Mouse (Mus musculus): Measurements from ENCODE around the gene Hist1h2bk. TPM values are rescaled to one million over a fixed set of nuclear protein-coding genes. Genes with fewer than 3 reads are reported as not detected.
A peak's percentile ranks its signal among the peaks of the same experiment; 100 is the strongest.

Hist1h2bk gene
- polyA plus RNA-seq, 1 experiment, result 322 TPM

DNA sequence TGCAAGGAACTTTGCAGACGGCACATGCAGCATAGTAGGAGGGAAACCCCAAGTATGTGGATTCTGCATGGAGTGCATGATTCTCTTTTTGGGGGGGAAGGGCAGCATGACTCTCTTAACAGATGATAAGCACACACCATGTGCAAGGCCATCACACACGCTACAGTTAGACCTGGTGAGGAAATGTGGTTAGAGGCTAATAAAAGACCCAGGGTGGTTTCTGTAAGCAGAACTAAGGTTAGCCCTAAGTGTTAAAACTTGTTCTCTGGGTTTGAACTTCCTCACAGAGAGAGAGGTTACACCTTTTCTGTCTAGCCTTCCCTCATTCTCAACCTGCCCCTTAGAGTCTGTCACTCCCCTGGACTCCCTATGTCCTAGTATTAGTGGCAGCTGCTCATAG, 34.3 kb upstream of the Hist1h2bk start:
- Histone ChIP-seq H3K4me3 (ENCODE audit: control insufficient read depth, insufficient read depth, low read length) (no peak overlapping the region), H3K36me3 (ENCODE audit: control insufficient read depth, insufficient read depth, low read length) (no peaks in the 10 kb centered on the region), H3K27me3 (ENCODE audit: control insufficient read depth, insufficient read depth, low read length) (peaks cover 9% of the 10 kb centered on the region), H3K27ac (ENCODE audit: control insufficient read depth, insufficient read depth, low read length) (no peak overlapping the region), H3K4me1 (replicated peaks; ENCODE audit: control insufficient read depth, insufficient read depth, low read length) (peaks cover 14% of the 10 kb centered on the region)
- TF ChIP-seq CTCF (IDR thresholded peaks at IDR 0.05; ENCODE audit: borderline replicate concordance, control insufficient read depth, extremely low read depth, insufficient read depth, low read length, poor library complexity) (no peak), POLR2A (IDR thresholded peaks at IDR 0.05; ENCODE audit: control insufficient read depth, extremely low read depth, insufficient read depth, low read length, poor library complexity) (no peak)
- no peak for DNase-seq
- WGBS, result 26% methylated on average over 2 of the region's 2 CpGs

DNA sequence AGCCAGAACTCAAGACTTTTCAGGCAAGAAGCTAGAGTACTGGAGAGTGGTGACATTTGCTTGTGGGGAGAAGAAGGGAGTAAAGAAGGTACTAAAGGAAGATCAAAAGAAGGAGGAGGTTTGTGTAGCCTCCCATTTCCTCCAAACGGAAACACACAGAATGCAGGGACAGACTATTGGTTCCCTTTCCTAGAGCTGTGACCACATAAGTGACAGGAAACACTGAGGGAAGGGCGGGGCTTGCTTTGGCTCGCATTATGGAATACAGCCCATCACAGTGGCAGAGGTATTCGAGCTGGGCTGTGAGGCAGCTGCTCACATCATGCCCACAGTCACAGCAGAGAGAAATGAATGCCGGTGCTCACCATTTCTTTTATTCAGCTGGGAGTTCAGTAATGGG, 33.8 kb upstream of the Hist1h2bk start:
- Histone ChIP-seq H3K27ac (ENCODE audit: control insufficient read depth, insufficient read depth, low read length) (no peak overlapping the region), H3K27me3 (ENCODE audit: control insufficient read depth, insufficient read depth, low read length) (peaks cover 9% of the 10 kb centered on the region), H3K36me3 (ENCODE audit: control insufficient read depth, insufficient read depth, low read length) (no peaks in the 10 kb centered on the region), H3K4me3 (ENCODE audit: control insufficient read depth, insufficient read depth, low read length) (no peak overlapping the region), H3K4me1 (replicated peaks; ENCODE audit: control insufficient read depth, insufficient read depth, low read length) (peaks cover 19% of the 10 kb centered on the region)
- WGBS, result 0% methylated on average over 5 of the region's 5 CpGs
- DNase-seq, result no peak
- TF ChIP-seq CTCF (IDR thresholded peaks at IDR 0.05; ENCODE audit: borderline replicate concordance, control insufficient read depth, extremely low read depth, insufficient read depth, low read length, poor library complexity) (no peak), POLR2A (IDR thresholded peaks at IDR 0.05; ENCODE audit: control insufficient read depth, extremely low read depth, insufficient read depth, low read length, poor library complexity) (no peak)

DNA sequence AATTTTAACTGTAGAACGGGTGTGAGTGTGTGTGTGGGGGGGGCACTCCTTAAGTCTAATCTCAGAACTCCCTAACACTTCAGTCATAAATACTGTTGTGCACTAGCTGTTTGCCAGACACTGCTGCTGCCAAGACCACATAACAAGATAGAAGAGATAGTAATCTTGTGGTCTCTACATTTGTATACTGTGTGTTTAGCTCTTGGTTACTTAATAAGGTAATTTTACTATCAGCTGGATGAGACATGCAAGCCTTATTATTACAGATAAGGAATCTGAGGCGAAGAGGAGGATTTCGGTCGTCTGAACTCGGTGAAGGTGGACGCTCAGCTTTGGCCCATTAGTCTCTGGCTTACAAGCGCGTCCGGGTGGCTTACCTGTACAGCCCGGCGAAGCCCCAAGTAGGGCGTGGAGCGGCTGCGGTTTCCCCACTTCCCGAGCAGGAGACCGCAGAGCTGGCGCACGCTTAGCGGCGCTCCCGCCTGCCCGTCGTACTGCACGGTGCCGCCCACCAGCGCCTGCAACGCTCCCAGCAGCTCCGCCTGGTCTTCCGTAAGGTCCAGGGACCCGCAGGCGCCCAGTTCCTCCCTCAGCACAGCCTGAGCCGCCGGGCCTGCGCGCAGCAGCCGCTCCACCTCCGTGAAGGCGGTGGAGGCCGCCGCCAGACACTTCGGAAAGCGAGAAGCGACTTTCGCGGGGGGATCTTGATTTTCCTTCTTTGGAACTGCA, 29.9 kb upstream of the Hist1h2bk start:
- peak; percentile 71 for DNase-seq
- H3K27me3 ChIP-seq (ENCODE audit: control insufficient read depth, insufficient read depth, low read length), result peaks cover 4% of the 10 kb centered on the region; the same call in 1 of the 2 replicates
- H3K27ac ChIP-seq (ENCODE audit: control insufficient read depth, insufficient read depth, low read length), result no peak overlapping the region
- TF ChIP-seq CTCF (IDR thresholded peaks at IDR 0.05; ENCODE audit: borderline replicate concordance, control insufficient read depth, extremely low read depth, insufficient read depth, low read length, poor library complexity), result 0 out of 2 replicates have a peak, but pooled peaks have one; percentile 21
- TF ChIP-seq POLR2A (IDR thresholded peaks at IDR 0.05; ENCODE audit: control insufficient read depth, extremely low read depth, insufficient read depth, low read length, poor library complexity), result no peak
- peak overlapping the region; percentile 69 for H3K4me3 ChIP-seq (ENCODE audit: control insufficient read depth, insufficient read depth, low read length)
- H3K36me3 ChIP-seq (ENCODE audit: control insufficient read depth, insufficient read depth, low read length), result no peaks in the 10 kb centered on the region
- WGBS, result under 1% methylated on average over 45 of the region's 45 CpGs
- H3K4me1 ChIP-seq (replicated peaks; ENCODE audit: control insufficient read depth, insufficient read depth, low read length), result peaks cover 19% of the 10 kb centered on the region

DNA sequence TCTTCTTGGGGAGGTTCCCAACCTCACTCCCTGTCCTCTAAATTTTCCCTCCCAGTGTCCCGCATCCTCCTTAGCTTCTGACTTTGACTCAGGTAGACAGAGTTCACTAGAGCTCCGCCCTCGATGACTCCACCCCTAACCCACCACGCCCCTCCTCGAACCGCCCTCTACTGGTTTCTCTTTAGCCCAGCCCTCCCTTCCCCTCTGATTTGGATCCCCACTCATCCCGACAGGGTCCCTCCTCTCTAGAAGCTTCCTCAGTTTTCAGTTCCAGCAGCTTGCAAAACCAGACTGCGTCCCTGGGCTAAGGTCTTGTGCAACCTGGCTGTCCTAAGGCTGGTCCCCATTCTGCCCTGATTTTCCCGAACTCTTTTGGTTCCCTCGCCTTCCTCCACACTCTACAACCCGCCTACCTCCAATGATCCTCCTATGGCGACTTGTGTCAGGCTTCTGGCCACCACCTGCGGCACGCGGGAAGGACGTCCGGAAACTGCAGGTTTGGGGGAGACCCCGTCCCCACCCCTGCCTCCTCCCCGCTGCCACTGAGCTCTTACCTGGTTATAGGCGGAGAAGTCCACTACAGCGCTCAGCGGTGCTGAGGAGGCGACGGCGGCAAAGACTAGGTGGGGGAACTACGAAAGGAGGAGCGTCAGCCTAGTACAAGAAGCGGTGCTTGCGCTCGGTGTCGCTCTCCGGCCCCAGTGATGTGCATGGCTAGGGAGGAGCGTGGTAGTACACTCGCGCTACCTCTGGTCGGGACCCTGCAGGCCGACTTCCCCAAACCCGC, 29.1 kb upstream of the Hist1h2bk start:
- peak; percentile 77 for DNase-seq

DNA sequence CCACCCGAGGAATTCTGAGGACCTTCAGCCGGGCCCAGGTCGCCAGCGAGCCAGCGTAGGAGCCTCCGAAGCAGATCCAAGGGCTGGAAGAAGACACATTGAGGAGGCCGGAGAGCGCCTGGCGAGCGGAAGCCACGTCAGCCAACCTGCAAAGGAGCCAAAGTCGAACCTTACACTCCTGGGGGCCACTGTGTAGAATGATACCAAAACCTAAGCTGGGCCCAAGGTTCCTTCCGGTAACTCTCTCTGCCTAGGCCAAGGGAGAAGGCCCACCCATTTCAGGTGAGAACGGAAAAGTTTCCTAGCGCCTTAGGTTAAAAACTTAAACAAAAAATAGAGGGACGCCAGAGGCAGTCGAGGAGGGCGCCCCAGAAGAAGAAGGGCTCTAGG, 28.6 kb upstream of the Hist1h2bk start:
- Histone ChIP-seq H3K27ac (ENCODE audit: control insufficient read depth, insufficient read depth, low read length) (no peak overlapping the region), H3K4me1 (replicated peaks; ENCODE audit: control insufficient read depth, insufficient read depth, low read length) (peaks cover 11% of the 10 kb centered on the region), H3K4me3 (ENCODE audit: control insufficient read depth, insufficient read depth, low read length) (peak overlapping the region; percentile 69), H3K36me3 (ENCODE audit: control insufficient read depth, insufficient read depth, low read length) (no peaks in the 10 kb centered on the region), H3K27me3 (ENCODE audit: control insufficient read depth, insufficient read depth, low read length) (peaks cover 4% of the 10 kb centered on the region; the same call in 1 of the 2 replicates)
- no peak for DNase-seq
- 23% methylated on average over 18 of the region's 18 CpGs for WGBS
- TF ChIP-seq CTCF (IDR thresholded peaks at IDR 0.05; ENCODE audit: borderline replicate concordance, control insufficient read depth, extremely low read depth, insufficient read depth, low read length, poor library complexity) (no peak), POLR2A (IDR thresholded peaks at IDR 0.05; ENCODE audit: control insufficient read depth, extremely low read depth, insufficient read depth, low read length, poor library complexity) (no peak)

More for the DNA sequence above, 29.1 kb upstream of the Hist1h2bk start:
- H3K27me3 ChIP-seq (ENCODE audit: control insufficient read depth, insufficient read depth, low read length), result peaks cover 4% of the 10 kb centered on the region; the same call in 1 of the 2 replicates
- H3K4me1 ChIP-seq (replicated peaks; ENCODE audit: control insufficient read depth, insufficient read depth, low read length), result peaks cover 16% of the 10 kb centered on the region
- TF ChIP-seq CTCF (IDR thresholded peaks at IDR 0.05; ENCODE audit: borderline replicate concordance, control insufficient read depth, extremely low read depth, insufficient read depth, low read length, poor library complexity) (no peak), POLR2A (IDR thresholded peaks at IDR 0.05; ENCODE audit: control insufficient read depth, extremely low read depth, insufficient read depth, low read length, poor library complexity) (no peak)
- H3K4me3 ChIP-seq (ENCODE audit: control insufficient read depth, insufficient read depth, low read length), result peak overlapping the region; percentile 69
- no peak overlapping the region for H3K27ac ChIP-seq (ENCODE audit: control insufficient read depth, insufficient read depth, low read length)
- WGBS, result under 1% methylated on average over 38 of the region's 38 CpGs
- no peaks in the 10 kb centered on the region for H3K36me3 ChIP-seq (ENCODE audit: control insufficient read depth, insufficient read depth, low read length)

DNA sequence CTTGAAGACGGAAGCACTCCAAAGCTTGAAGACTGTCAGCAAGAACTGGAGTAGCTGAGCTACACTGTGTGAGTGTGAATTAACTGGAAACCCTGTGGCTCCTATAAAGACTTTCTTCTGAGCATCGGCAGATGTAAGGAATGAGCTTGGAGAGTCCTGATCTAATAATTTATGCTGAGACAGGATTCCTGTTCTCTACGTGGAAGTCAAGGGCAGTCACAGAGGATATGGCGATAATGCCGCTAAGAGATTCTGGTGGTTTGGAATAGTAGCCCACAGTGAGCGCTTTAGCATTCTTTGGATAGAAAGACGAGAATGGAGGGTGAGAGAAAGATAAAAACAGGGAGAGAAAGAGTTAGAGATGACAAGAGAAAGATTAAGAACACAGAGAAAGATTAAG, 27.8 kb upstream of the Hist1h2bk start:
- peaks cover 11% of the 10 kb centered on the region for H3K4me1 ChIP-seq (replicated peaks; ENCODE audit: control insufficient read depth, insufficient read depth, low read length)
- DNase-seq, result no peak
- H3K4me3 ChIP-seq (ENCODE audit: control insufficient read depth, insufficient read depth, low read length), result no peak overlapping the region
- WGBS, result 72% methylated on average over 7 of the region's 7 CpGs
- no peak overlapping the region for H3K27ac ChIP-seq (ENCODE audit: control insufficient read depth, insufficient read depth, low read length)
- no peaks in the 10 kb centered on the region for H3K36me3 ChIP-seq (ENCODE audit: control insufficient read depth, insufficient read depth, low read length)
- H3K27me3 ChIP-seq (ENCODE audit: control insufficient read depth, insufficient read depth, low read length), result peaks cover 4% of the 10 kb centered on the region; the same call in 1 of the 2 replicates
- TF ChIP-seq POLR2A (IDR thresholded peaks at IDR 0.05; ENCODE audit: control insufficient read depth, extremely low read depth, insufficient read depth, low read length, poor library complexity) (no peak), CTCF (IDR thresholded peaks at IDR 0.05; ENCODE audit: borderline replicate concordance, control insufficient read depth, extremely low read depth, insufficient read depth, low read length, poor library complexity) (no peak)
